Mouse (Mus musculus) cortical plate, adult 2 months (tissue): Measurements from ENCODE around the gene Fhdc1. TPM values are rescaled to one million over a fixed set of nuclear protein-coding genes. Genes with fewer than 3 reads are reported as not detected.

ENCODE experiments used
- H3K27ac ChIP-seq: fragments of 200-500 bp; 2 replicates; pipeline ENCODE4 v1.5.1; 2012; ENCODE audit warnings: low read length, control low read depth, inconsistent platforms; ENCODE audit not compliant: insufficient read depth
- H3K4me1 ChIP-seq: fragments of 200-500 bp; 2 replicates; pipeline ENCODE4 v1.6.1; 2011; ENCODE audit warnings: low read length; ENCODE audit not compliant: control insufficient read depth, insufficient read depth
- H3K4me3 ChIP-seq: fragments of 200-500 bp; 2 replicates; pipeline ENCODE4 v1.5.1; 2011; ENCODE audit warnings: mild to moderate bottlenecking, low read length, control low read depth; ENCODE audit not compliant: insufficient read depth
- CTCF ChIP-seq: fragments of 200-500 bp; IDR thresholded peaks from 2 replicates; pipeline ENCODE4 v1.5.1; 2011; ENCODE audit warnings: mild to moderate bottlenecking, control low read depth, low read length; ENCODE audit not compliant: insufficient read depth; ENCODE audit errors: extremely low read depth
- POLR2A ChIP-seq: fragments of 200-500 bp; IDR thresholded peaks from 2 replicates; pipeline ENCODE4 v1.6.1; 2011; ENCODE audit warnings: mild to moderate bottlenecking, low read length, control low read depth; ENCODE audit not compliant: insufficient read depth; ENCODE audit errors: extremely low read depth
- polyA plus RNA-seq: library from polyadenylated mRNA; depleted of rRNA; stranded (reverse); fragments of >200 nt; gene quantifications from 2 replicates; pipeline ENCODE4 v1.2.3, GENCODE M21; 2012; rRNA removed

Gene Fhdc1
- polyA plus RNA-seq, 1 experiment: 1.9 TPM

- H3K27ac ChIP-seq: no peak overlapping the region
- no peaks in the 10 kb centered on the region; the same call in 1 of the 2 replicates for H3K4me1 ChIP-seq
- TF ChIP-seq POLR2A: no peak
- TF ChIP-seq CTCF: no peak
- no peak overlapping the region for H3K4me3 ChIP-seq
Measured at GRCm38 (mm10) chr3:84396240-84396639, 84.0 kb downstream of the Fhdc1 start.

- H3K4me3 ChIP-seq: no peak overlapping the region
- TF ChIP-seq POLR2A (no peak), CTCF (no peak)
- H3K27ac ChIP-seq: no peak overlapping the region
- H3K4me1 ChIP-seq: no peaks in the 10 kb centered on the region; the same call in 1 of the 2 replicates
Measured at GRCm38 (mm10) chr3:84395840-84396239, 84.4 kb downstream of the Fhdc1 start.

GRCm38 (mm10) chr3:84394841-84395447 lies 85.3 kb downstream of the Fhdc1 start:
- TF ChIP-seq POLR2A (no peak), CTCF (no peak)
- Histone ChIP-seq H3K4me3 (no peak overlapping the region), H3K27ac (no peak overlapping the region), H3K4me1 (no peaks in the 10 kb centered on the region)

Other genes with a start within 250 kb of the Fhdc1 start
- 87.4 and 101 TPM in 2 replicates for gene Trim2, start 173.6 kb downstream of the Fhdc1 start, polyA plus RNA-seq
- gene Arfip1, start 102.2 kb upstream of the Fhdc1 start, polyA plus RNA-seq: 12.4 and 13.6 TPM in 2 replicates
- gene Tigd4, start 113.1 kb upstream of the Fhdc1 start, polyA plus RNA-seq: 0.02 and 0.04 TPM in 2 replicates
- 0.40 and 0.42 TPM in 2 replicates for gene Tmem154, start 185.8 kb upstream of the Fhdc1 start, polyA plus RNA-seq